ENCODE assay signal across 8 mouse cellular contexts in the genomic region with DNA sequence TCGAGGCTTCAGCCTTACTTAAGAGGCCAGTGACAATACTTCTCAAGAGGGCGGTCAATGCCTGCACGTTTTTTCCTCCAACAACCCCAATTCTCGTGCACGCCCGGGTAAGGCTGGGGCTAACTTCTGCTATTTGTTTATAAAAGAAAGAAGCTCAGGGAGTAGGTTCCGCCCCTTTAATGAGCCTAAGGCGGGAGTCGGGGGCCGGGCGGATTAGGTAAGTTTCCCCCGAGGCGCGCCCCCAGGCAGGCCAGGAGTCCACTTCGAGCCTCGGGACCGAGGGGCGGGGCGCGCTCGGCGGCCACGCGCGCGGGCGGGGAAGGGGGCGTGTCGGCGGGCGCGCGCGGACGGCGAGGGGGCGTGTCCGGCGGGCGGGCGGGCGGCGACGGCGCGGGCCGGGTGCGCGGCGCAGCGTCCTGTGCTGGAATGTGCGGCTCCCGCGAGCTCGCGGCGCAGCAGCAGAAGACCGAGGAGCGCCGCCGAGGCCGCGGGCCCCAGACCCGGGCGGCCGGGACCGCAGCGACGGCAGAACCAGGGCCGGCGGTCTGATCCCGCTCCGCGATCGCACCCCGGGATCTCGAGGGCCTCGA. TPM values are rescaled to one million over a fixed set of nuclear protein-coding genes. Genes with fewer than 3 reads are reported as not detected.
DNase-seq lines count a peak whose midpoint lies in the region; ATAC-seq lines count a peak whose summit lies in the region.

A gene (plus strand): TSS at position 411 of the 590 bp plus-strand sequence.

- peak within 1 kb of the TSS; percentile 91 for H3K4me3 ChIP-seq in intestine, embryonic 16.5 days (ENCODE audit: low read length)
- peak within 1 kb of the TSS; percentile 87 for H3K4me3 ChIP-seq in midbrain, embryonic 16.5 days (ENCODE audit: low read depth, low read length)

- ATAC-seq in granulocyte monocyte progenitor cell, adult 5-6 weeks (replicated peaks; ENCODE audit: poor library complexity, severe bottlenecking), result peak; percentile 78
- ATAC-seq in intestine, embryonic 16.5 days, result peak; percentile 90
- peak; percentile 88 for ATAC-seq in midbrain, embryonic 16.5 days

- H3K27me3 ChIP-seq in intestine, embryonic 16.5 days (replicated peaks; ENCODE audit: control insufficient read depth, insufficient read depth, low read length), result no peaks in the 10 kb centered on the region
- H3K27me3 ChIP-seq in midbrain, embryonic 16.5 days (ENCODE audit: control insufficient read depth, insufficient read depth, low read depth, low read length), result peaks cover 3% of the 10 kb centered on the region; the same call in 1 of the 2 replicates
- no peaks in the 10 kb centered on the region for H3K27me3 ChIP-seq in splenic B cell, adult 2 months (ENCODE audit: control insufficient read depth, insufficient read depth, low read length, poor library complexity, severe bottlenecking)

- peak within 1 kb of the TSS; percentile 66 for H3K4me2 ChIP-seq in intestine, embryonic 16.5 days (ENCODE audit: low read depth, low read length)
- H3K4me2 ChIP-seq in midbrain, embryonic 16.5 days (ENCODE audit: low read length), result peak within 1 kb of the TSS; percentile 89

- H3K4me1 ChIP-seq in intestine, embryonic 16.5 days (ENCODE audit: control insufficient read depth, insufficient read depth, low read length), result 0 out of 2 replicates have a peak, but pooled peaks cover 6% of the 10 kb centered on the region
- H3K4me1 ChIP-seq in midbrain, embryonic 16.5 days (ENCODE audit: control insufficient read depth, insufficient read depth, low read length), result peaks cover 4% of the 10 kb centered on the region; the same call in 1 of the 2 replicates

- peak; percentile 80 to 84 for DNase-seq in B cell, adult 2 months
- DNase-seq in adrenal gland, postnatal 10 days, result peak; percentile 93
- DNase-seq in embryo, embryonic 9.5 days (ENCODE audit: extremely low spot score), result peak; percentile 88
- peak; percentile 86 for DNase-seq in liver
- DNase-seq in splenic B cell, adult 2 months (ENCODE audit: low read depth, low spot score), result peak; percentile 76

- WGBS in intestine, embryonic 16.5 days, result under 1% methylated on average over 46 of the region's 78 CpGs
- WGBS in midbrain, embryonic 16.5 days, result under 1% methylated on average over 50 of the region's 78 CpGs

- H3K9me3 ChIP-seq in intestine, embryonic 16.5 days (ENCODE audit: control insufficient read depth, low read length), result no peaks in the 10 kb centered on the region
- H3K9me3 ChIP-seq in midbrain, embryonic 16.5 days (replicated peaks; ENCODE audit: control insufficient read depth, low read length, poor library complexity, severe bottlenecking), result no peaks in the 10 kb centered on the region

- H3K27ac ChIP-seq in intestine, embryonic 16.5 days (ENCODE audit: low read length), result peak within 1 kb of the TSS; percentile 97
- H3K27ac ChIP-seq in midbrain, embryonic 16.5 days (ENCODE audit: low read length), result peak within 1 kb of the TSS; percentile 78

- H3K36me3 ChIP-seq in intestine, embryonic 16.5 days (ENCODE audit: control insufficient read depth, insufficient read depth, low read length), result peaks cover 9% of the 10 kb centered on the region
- no peaks in the 10 kb centered on the region for H3K36me3 ChIP-seq in midbrain, embryonic 16.5 days (ENCODE audit: control insufficient read depth, insufficient read depth, low read length)
- peaks cover 6% of the 10 kb centered on the region; the same call in 1 of the 2 replicates for H3K36me3 ChIP-seq in splenic B cell, adult 2 months (ENCODE audit: control insufficient read depth, insufficient read depth, low read length, poor library complexity, severe bottlenecking)

- H3K9ac ChIP-seq in intestine, embryonic 16.5 days (ENCODE audit: low read depth, low read length), result peak within 1 kb of the TSS; percentile 93
- H3K9ac ChIP-seq in midbrain, embryonic 16.5 days (ENCODE audit: low read depth, low read length), result peak within 1 kb of the TSS; percentile 66

RNA-seq across cellular contexts. Expression of the gene that starts here (rescaled TPM):
- total RNA-seq in adrenal gland, postnatal 10 days (2021), result 10 to 100 TPM; 26.3 TPM
- 21.4 and 29.5 TPM in 2 replicates for total RNA-seq in granulocyte monocyte progenitor cell, adult 5-6 weeks (2014; fragmentation: Nextera tagmentation)
- 46.3 and 49.3 TPM in 2 replicates for total RNA-seq in granulocyte monocyte progenitor cell, adult 5-6 weeks (2017)
- 20.1 and 21.5 TPM in 2 replicates for polyA plus RNA-seq in intestine, embryonic 16.5 days (2015; fragmentation: Nextera tagmentation; extraction: Ambion mirVana)
- 4.8 and 4.9 TPM in 2 replicates for polyA plus RNA-seq in midbrain, embryonic 16.5 days (2015; fragmentation: Nextera tagmentation; extraction: Ambion mirVana)

Comparison
In these comparisons a context has a peak if more than half of its experiments do, and no peak if none do; other contexts are left out.
1. Peak in every context shown above with its lines: DNase-seq, ATAC-seq, H3K4me3 ChIP-seq and H3K27ac ChIP-seq.